Mouse (Mus musculus) forebrain, embryonic 11.5 days (tissue): Measurements from ENCODE around the gene Trak1. TPM values are rescaled to one million over a fixed set of nuclear protein-coding genes. Genes with fewer than 3 reads are reported as not detected.

Experiments
- ATAC-seq: fragments of 200-750 bp; cut with Nextera tagmentation; replicated peaks from 2 replicates; pipeline ENCODE4 v1.8.0; 2017; ENCODE audit warnings: moderate TSS enrichment; ENCODE audit not compliant: low FRiP score
- DNase-seq: peaks from one replicate; pipeline ENCODE4 v3.0.0-alpha.2; 2017; ENCODE audit warnings: low spot score
- H3K27ac ChIP-seq: fragments of 300-500 bp; sonication (generic); 2 replicates; pipeline ENCODE4 v1.5.1; 2014; ENCODE audit warnings: low read depth, low read length
- H3K27me3 ChIP-seq: fragments of 300-500 bp; sonication (generic); 2 replicates; pipeline ENCODE4 v1.6.1; 2014; ENCODE audit warnings: mild to moderate bottlenecking, low read length, mixed read lengths; ENCODE audit not compliant: control insufficient read depth, insufficient read depth
- H3K36me3 ChIP-seq: fragments of 300-500 bp; sonication (generic); 2 replicates; pipeline ENCODE4 v1.6.1; 2014; ENCODE audit warnings: mild to moderate bottlenecking, low read length, moderate library complexity, mixed read lengths; ENCODE audit not compliant: control insufficient read depth, insufficient read depth
- H3K4me1 ChIP-seq: fragments of 300-500 bp; sonication (generic); replicated peaks from 2 replicates; pipeline ENCODE4 v1.6.1; 2014; ENCODE audit warnings: low read length, mixed read lengths; ENCODE audit not compliant: control insufficient read depth, insufficient read depth
- H3K4me2 ChIP-seq: fragments of 300-500 bp; sonication (generic); 2 replicates; pipeline ENCODE4 v1.6.1; 2014; ENCODE audit warnings: low read depth, mild to moderate bottlenecking, low read length, moderate library complexity, mixed read lengths; ENCODE audit not compliant: severe bottlenecking
- H3K4me3 ChIP-seq: fragments of 300-500 bp; sonication (generic); 2 replicates; pipeline ENCODE4 v1.5.1; 2014; ENCODE audit warnings: low read depth, low read length
- H3K9ac ChIP-seq: fragments of 300-500 bp; sonication (generic); 2 replicates; pipeline ENCODE4 v1.6.1; 2014; ENCODE audit warnings: low read length
- H3K9me3 ChIP-seq: fragments of 300-500 bp; sonication (generic); 2 replicates; pipeline ENCODE4 v1.6.1; 2016; ENCODE audit warnings: low read length, mixed read lengths; ENCODE audit not compliant: control insufficient read depth
- WGBS: fragments of 180-500 bp; shearing (Covaris S2); extraction: QIAGEN DNeasy Blood & Tissue Kit; methylation state at CpG from one replicate; pipeline ENCODE4 v1.1.7; 2014; 5-methylcytosine and 5-hydroxymethylcytosine counted together
- polyA plus RNA-seq: library from polyadenylated mRNA; unstranded; fragments of >200 nt; fragmentation: Nextera tagmentation; extraction: Ambion mirVana; gene quantifications from 2 replicates; pipeline ENCODE4 v1.2.1, GENCODE M21; 2014

Trak1 gene
- polyA plus RNA-seq, 1 experiment from 2014 or later, result 33.5 TPM

DNA sequence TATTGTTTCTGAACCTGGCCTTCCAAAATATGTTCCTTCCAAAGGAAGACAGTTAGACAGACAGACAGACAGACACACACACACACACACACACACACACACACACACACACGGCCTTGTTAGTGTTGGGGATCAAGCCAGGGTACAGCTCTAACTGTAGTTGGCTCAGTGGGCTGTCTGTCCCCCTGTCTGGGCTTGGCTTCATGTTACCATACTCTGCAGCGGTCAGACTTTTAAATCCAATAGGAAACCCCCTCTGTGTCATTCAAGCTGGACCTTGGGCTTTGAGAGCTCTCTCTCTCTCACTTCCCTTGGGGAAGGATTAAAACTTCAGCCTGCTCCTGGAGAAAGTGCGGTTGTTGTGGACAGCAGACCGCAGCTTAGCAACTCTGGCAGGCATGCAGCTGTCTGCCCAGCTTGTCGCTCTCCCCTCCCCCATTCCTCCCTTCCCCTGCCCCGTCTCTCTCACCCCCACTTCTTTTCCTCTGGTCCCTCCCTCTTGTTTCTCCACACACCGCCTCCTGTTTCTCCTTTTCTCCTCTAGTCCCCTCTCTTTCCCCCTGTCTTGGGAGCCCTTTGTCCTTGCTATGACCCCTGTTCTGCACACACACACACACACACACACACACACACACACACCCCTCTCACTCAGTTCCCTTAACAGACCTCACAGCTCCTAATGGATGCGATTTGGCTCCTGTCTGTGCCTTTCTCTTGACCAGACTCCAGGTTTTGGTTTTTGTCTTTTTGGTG, 34.8 kb downstream of the Trak1 start:
- Histone ChIP-seq H3K4me1 (peaks cover 31% of the 10 kb centered on the region), H3K27ac (peak overlapping the region; percentile 94), H3K27me3 (no peaks in the 10 kb centered on the region), H3K4me2 (peak overlapping the region; percentile 26), H3K9me3 (no peaks in the 10 kb centered on the region), H3K9ac (peak overlapping the region; percentile 35; the same call in 1 of the 2 replicates), H3K4me3 (no peak overlapping the region), H3K36me3 (peaks cover 3% of the 10 kb centered on the region; the same call in 1 of the 2 replicates)
- ATAC-seq (peak; percentile 87), DNase-seq (peak; percentile 89)
- WGBS, result under 1% methylated on average over 8 of the region's 8 CpGs

DNA sequence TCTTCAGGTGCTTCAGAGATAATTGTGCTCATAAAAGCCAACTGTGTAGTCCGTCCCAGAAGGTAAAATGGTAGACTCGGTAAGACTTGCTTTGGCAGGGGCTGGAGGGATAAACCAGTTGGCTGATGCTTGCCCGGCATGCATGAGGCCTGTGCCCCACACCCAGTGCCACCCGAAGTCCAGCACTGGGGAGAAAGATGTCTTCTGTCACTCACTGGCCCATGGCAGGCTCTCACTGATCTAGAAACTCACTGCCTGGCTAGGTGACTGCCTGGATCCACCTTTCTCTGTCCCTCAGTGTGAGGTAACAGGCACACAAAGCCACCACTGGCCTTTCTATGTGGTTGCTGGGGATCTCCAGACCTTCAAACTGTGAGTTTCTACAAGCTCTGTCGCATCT, 36.3 kb downstream of the Trak1 start:
- ATAC-seq, result no peak
- Histone ChIP-seq H3K9me3 (no peaks in the 10 kb centered on the region), H3K4me1 (peaks cover 41% of the 10 kb centered on the region), H3K27ac (peak overlapping the region; percentile 94), H3K4me2 (no peak overlapping the region), H3K9ac (peak overlapping the region; percentile 41), H3K36me3 (peaks cover under 1% of the 10 kb centered on the region; the same call in 1 of the 2 replicates), H3K27me3 (no peaks in the 10 kb centered on the region), H3K4me3 (no peak overlapping the region)
- 76% methylated on average over 5 of the region's 5 CpGs for WGBS
- DNase-seq, result no peak

DNA sequence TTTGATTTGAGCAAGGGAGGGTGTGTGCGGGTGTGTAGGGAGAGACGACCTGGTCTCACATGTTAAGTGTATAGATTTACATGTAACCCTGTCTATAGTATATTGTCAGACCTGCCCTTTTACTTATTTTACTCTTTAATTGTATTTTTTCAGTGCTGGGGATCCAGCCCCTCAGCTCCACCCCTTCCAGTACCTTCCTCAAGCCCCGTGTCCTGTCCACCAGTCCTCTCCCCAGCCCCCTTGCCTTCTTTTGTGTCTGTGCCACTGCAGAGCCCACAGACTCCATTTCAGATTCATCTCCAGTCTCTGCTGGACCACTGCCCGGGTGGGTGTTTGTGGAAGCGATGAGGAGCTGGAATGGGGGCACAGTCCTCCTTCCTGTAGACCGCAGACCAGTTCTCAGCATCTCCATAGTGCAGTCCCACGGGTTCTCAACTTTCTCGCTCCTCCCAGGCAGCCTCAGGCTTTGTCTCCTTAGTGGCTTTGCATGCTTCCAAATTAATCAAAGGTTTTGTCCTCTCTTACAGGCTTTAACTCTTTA, 37.1 kb downstream of the Trak1 start:
- Histone ChIP-seq H3K4me3 (no peak overlapping the region), H3K36me3 (no peaks in the 10 kb centered on the region), H3K9me3 (no peaks in the 10 kb centered on the region), H3K4me1 (peaks cover 41% of the 10 kb centered on the region), H3K27me3 (no peaks in the 10 kb centered on the region), H3K27ac (peak overlapping the region; percentile 94; the same call in 1 of the 2 replicates), H3K9ac (peak overlapping the region; percentile 41), H3K4me2 (no peak overlapping the region)
- no peak for DNase-seq
- ATAC-seq, result no peak
- 36% methylated on average over 8 of the region's 8 CpGs for WGBS

DNA sequence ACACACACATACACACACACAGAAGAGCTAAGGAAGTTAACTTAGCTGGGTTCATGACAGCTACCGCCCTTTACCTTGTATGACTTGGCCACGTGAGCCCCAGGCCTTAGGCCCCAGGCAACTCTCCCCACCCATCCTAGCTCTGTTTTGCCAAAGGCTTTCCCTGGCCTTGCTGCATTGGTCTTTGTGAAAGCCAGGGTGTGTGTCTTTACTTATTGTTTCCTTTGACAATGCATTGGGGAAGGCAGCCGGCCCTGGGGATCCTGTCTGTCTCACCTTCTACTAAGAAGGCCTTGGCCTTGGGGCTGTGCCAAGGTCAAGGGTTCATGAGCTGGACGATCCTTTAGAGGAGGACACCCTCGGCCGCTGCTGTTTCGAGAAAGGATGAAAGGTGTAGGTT, 38.3 kb downstream of the Trak1 start:
- H3K4me2 ChIP-seq, result no peak overlapping the region
- DNase-seq (no peak), ATAC-seq (no peak)
- no peaks in the 10 kb centered on the region for H3K36me3 ChIP-seq
- H3K4me1 ChIP-seq, result peaks cover 41% of the 10 kb centered on the region
- H3K9ac ChIP-seq, result no peak overlapping the region
- H3K27me3 ChIP-seq, result no peaks in the 10 kb centered on the region
- H3K4me3 ChIP-seq, result no peak overlapping the region
- 45% methylated on average over 7 of the region's 7 CpGs for WGBS
- H3K27ac ChIP-seq, result peak overlapping the region; percentile 41; the same call in 1 of the 2 replicates
- H3K9me3 ChIP-seq, result no peaks in the 10 kb centered on the region

DNA sequence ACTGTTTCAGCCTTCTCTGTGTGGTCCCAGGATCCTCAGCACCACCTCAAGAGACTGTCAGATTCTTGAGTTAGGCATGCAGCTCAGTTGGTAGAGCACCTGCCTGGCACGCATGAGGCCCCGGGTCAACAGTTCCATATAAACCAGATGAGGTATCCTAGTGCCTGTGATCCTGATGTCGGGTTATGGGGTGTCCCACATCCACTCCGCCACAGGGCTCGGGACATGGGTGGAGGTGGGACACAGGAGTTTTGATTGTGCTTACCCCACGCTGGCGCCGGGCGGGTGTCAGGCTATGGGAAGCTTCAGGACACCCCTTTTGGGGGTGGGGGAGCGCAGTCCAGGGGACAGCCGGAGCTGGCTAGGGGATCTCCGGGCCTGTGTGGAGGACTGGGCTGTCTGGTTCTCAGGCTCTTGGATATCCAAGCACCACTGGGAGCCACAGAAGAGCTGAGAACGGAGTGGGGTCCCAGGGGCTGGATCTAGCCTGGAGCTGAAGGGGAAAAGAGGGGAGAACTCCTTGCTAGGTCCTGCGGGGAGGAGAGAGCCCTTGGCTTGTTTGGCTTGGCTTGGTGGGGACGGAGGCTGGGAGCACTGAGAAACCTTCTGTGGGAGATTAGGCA, 39.1 kb downstream of the Trak1 start:
- 93% methylated on average over 15 of the region's 15 CpGs for WGBS
- no peak for ATAC-seq
- H3K4me2 ChIP-seq, result no peak overlapping the region
- H3K27me3 ChIP-seq, result no peaks in the 10 kb centered on the region
- H3K4me3 ChIP-seq, result no peak overlapping the region
- no peaks in the 10 kb centered on the region for H3K36me3 ChIP-seq
- H3K9me3 ChIP-seq, result no peaks in the 10 kb centered on the region
- H3K27ac ChIP-seq, result peak overlapping the region; percentile 31; the same call in 1 of the 2 replicates
- no peak overlapping the region for H3K9ac ChIP-seq
- no peak for DNase-seq
- peaks cover 39% of the 10 kb centered on the region for H3K4me1 ChIP-seq

DNA sequence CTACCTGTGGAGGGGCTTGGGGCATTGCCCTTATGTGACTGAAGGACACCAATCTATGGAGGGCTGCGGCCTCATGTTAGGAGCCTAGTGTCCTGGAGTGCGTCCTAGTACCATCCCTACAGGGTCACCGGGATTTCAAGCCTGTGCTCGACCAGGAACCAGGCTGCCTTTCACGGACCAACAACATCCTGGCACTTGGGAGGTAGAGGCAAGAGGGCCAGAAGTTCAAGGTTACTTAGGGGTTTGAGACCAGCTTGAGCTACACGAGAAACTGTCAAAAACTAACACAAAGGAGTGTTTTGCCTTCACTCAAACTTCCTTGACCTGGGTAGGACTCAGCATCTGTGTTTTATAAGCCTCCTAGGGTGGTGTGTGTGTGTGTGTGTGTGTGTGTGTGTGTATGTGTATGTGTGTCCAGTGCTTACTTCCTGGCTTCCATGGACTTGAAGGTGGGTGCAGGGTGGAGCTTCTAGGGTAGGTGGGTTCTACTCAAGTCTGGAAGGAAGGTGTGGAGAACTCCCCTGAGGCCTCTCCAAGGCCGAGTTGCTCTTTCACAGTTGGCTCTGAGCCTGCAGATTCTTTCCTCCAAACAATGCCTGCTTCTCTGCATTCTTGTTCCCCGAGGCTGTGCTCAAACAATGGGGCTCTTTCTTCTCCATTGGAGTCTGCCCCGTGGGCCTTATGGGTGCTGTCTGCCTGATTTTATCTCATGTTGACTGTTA, 40.1 kb downstream of the Trak1 start:
- DNase-seq (no peak), ATAC-seq (no peak; the same call in 1 of the 2 replicates)
- H3K36me3 ChIP-seq, result no peaks in the 10 kb centered on the region
- no peaks in the 10 kb centered on the region for H3K27me3 ChIP-seq
- 0 out of 2 replicates have a peak overlapping the region, but pooled peaks have one; percentile 8 for H3K4me2 ChIP-seq
- WGBS, result 54% methylated on average over 9 of the region's 9 CpGs
- H3K4me1 ChIP-seq, result peaks cover 37% of the 10 kb centered on the region
- no peaks in the 10 kb centered on the region for H3K9me3 ChIP-seq
- no peak overlapping the region for H3K4me3 ChIP-seq
- peak overlapping the region; percentile 46; the same call in 1 of the 2 replicates for H3K27ac ChIP-seq
- no peak overlapping the region; the same call in 1 of the 2 replicates for H3K9ac ChIP-seq

DNA sequence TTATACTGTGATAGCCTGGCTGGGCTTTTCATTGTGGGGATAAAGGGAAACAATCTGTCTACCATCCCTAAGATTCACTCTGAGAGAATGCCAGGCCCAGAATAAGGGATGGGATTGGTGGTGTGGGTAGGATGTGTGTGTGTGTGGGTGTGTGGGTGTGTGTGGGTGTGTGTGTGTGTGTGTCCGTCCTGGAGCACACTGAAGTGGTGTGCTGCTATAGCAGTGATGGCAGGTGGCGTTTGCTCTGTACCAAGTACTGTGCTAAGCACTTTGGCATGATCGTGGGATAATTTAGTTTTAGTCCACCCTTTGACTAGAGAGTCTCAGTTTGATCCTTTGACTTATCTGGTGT, 40.6 kb downstream of the Trak1 start:
- ATAC-seq, result no peak

DNA sequence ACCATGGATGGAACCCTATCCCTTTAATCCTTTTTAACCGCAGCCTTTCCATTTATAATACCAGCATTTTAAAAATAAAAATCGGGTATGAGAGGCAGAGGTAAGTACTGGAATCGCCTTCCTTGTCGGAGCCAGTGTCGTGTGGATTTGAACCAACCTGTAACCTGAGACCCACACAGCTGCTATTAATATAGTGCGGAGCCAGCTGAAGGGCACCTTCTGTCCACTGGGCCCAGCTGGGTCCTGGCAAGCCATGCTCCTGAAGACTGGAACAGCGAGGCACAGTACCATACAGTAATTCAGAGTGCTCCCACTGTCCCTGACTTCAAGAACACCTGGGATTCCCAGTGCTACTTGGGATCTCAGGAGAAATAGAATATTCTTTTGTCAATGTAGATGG, 44.5 kb downstream of the Trak1 start:
- H3K9me3 ChIP-seq, result no peaks in the 10 kb centered on the region
- H3K27ac ChIP-seq, result no peak overlapping the region
- H3K4me3 ChIP-seq, result no peak overlapping the region
- no peaks in the 10 kb centered on the region for H3K36me3 ChIP-seq
- DNase-seq (no peak), ATAC-seq (no peak)
- no peaks in the 10 kb centered on the region for H3K27me3 ChIP-seq
- no peak overlapping the region for H3K4me2 ChIP-seq
- H3K4me1 ChIP-seq, result peaks cover 14% of the 10 kb centered on the region
- H3K9ac ChIP-seq, result no peak overlapping the region
- WGBS, result 80% methylated on average over 7 of the region's 7 CpGs

More for the DNA sequence above, 40.6 kb downstream of the Trak1 start:
- Histone ChIP-seq H3K27ac (peak overlapping the region; percentile 46; the same call in 1 of the 2 replicates), H3K27me3 (no peaks in the 10 kb centered on the region), H3K36me3 (no peaks in the 10 kb centered on the region), H3K4me1 (peaks cover 35% of the 10 kb centered on the region), H3K9me3 (no peaks in the 10 kb centered on the region), H3K4me2 (0 out of 2 replicates have a peak overlapping the region, but pooled peaks have one; percentile 8), H3K4me3 (no peak overlapping the region), H3K9ac (no peak overlapping the region; the same call in 1 of the 2 replicates)
- WGBS, result 85% methylated on average over 3 of the region's 3 CpGs
- no peak for DNase-seq
